Mouse (Mus musculus): ENCODE results near the gene Naa30. TPM values are rescaled to one million over a fixed set of nuclear protein-coding genes. Genes with fewer than 3 reads are reported as not detected.

Gene Naa30
- polyA plus RNA-seq, 1 experiment from 2014 or later: 16.3 TPM

DNA sequence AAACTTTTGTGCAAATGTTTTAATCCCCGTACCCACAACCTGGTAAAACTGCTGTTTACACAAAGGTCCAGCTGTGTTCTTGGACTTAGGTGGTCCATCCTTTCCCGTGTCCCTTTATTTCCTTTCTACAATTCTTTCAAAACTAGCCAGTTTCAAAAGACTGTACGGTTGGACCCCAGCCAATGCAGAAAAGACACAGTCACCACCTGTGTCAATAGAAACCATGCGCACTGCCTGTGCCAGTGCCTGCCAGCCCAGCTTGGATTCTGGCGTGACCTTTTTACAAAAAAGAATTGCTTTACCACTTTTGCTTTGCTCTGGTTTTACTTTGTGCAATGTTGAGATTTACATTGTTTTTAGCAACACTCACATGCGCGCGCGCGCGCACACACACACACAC is 55.0 kb downstream of the Naa30 start:
- H3K27me3 ChIP-seq (replicated peaks): no peaks in the 10 kb centered on the region
- H3K36me3 ChIP-seq: no peaks in the 10 kb centered on the region
- no peak for ATAC-seq (ENCODE audit: insufficient number of reproducible peaks, low FRiP score)
- H3K9me3 ChIP-seq (replicated peaks): no peaks in the 10 kb centered on the region
- no peak overlapping the region for H3K4me3 ChIP-seq
- H3K4me1 ChIP-seq (replicated peaks): no peaks in the 10 kb centered on the region
- WGBS: 86% methylated on average over 11 of the region's 11 CpGs
- H3K9ac ChIP-seq: no peak overlapping the region
- H3K4me2 ChIP-seq: no peak overlapping the region
- no peak overlapping the region for H3K27ac ChIP-seq (ENCODE audit: poor library complexity, severe bottlenecking)

DNA sequence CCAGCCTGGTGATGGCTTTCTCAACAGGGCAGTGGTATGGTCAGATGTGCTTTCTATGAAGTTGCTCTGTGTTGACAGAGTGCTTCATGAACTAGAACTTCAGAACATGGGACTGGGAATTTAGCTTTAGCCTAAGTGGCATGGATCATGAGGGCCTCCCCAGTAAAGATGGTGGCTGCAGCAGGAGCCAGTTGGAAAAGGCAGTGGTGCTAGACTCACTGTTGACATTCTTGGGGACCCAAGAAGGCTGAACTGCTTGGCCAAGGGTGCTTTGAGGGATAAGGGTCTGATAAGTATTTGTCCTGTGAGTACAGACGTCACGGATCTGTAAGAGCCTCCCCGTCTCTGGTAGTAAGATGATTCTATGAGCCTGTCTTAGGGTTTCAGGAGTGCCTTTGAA is 59.8 kb downstream of the Naa30 start:
- Histone ChIP-seq H3K4me3 (no peak overlapping the region), H3K9ac (no peak overlapping the region), H3K27ac (ENCODE audit: poor library complexity, severe bottlenecking) (no peak overlapping the region), H3K27me3 (replicated peaks) (no peaks in the 10 kb centered on the region), H3K4me2 (no peak overlapping the region), H3K9me3 (replicated peaks) (no peaks in the 10 kb centered on the region), H3K4me1 (replicated peaks) (no peaks in the 10 kb centered on the region), H3K36me3 (no peaks in the 10 kb centered on the region)
- no peak for ATAC-seq (ENCODE audit: insufficient number of reproducible peaks, low FRiP score)
- WGBS: 74% methylated on average over 3 of the region's 3 CpGs

GRCm38 (mm10) chr14:49234788-49235515 is 62.9 kb downstream of the Naa30 start:
- H3K36me3 ChIP-seq: no peaks in the 10 kb centered on the region
- H3K4me3 ChIP-seq: no peak overlapping the region
- 47% methylated on average over 9 of the region's 9 CpGs for WGBS
- no peak overlapping the region for H3K27ac ChIP-seq (ENCODE audit: poor library complexity, severe bottlenecking)
- H3K4me2 ChIP-seq: no peak overlapping the region
- H3K9ac ChIP-seq: no peak overlapping the region
- no peaks in the 10 kb centered on the region for H3K27me3 ChIP-seq (replicated peaks)
- ATAC-seq (ENCODE audit: insufficient number of reproducible peaks, low FRiP score): no peak
- no peaks in the 10 kb centered on the region for H3K9me3 ChIP-seq (replicated peaks)
- H3K4me1 ChIP-seq (replicated peaks): no peaks in the 10 kb centered on the region

- no peaks in the 10 kb centered on the region for H3K4me1 ChIP-seq (replicated peaks)
- H3K9me3 ChIP-seq (replicated peaks): no peaks in the 10 kb centered on the region
- H3K4me2 ChIP-seq: no peak overlapping the region
- ATAC-seq (ENCODE audit: insufficient number of reproducible peaks, low FRiP score): 0 out of 2 replicates have a peak, but pooled peaks have one; percentile 18
- no peaks in the 10 kb centered on the region for H3K36me3 ChIP-seq
- no peak overlapping the region for H3K9ac ChIP-seq
- 30% methylated on average over 11 of the region's 11 CpGs for WGBS
- no peak overlapping the region for H3K27ac ChIP-seq (ENCODE audit: poor library complexity, severe bottlenecking)
- no peak overlapping the region for H3K4me3 ChIP-seq
- no peaks in the 10 kb centered on the region for H3K27me3 ChIP-seq (replicated peaks)
These were observed 66.2 kb downstream of the Naa30 start for GRCm38 (mm10) chr14:49238206-49238605.

Other genes starting within 250 kb of the Naa30 start
- gene Ap5m1, start 106.1 kb upstream of the Naa30 start, polyA plus RNA-seq (2016; fragmentation: Nextera tagmentation; extraction: Ambion mirVana): 23.1 and 25.1 TPM in 2 replicates
- gene Exoc5, start 105.6 kb upstream of the Naa30 start, polyA plus RNA-seq (2016; fragmentation: Nextera tagmentation; extraction: Ambion mirVana): 45.5 and 47.1 TPM in 2 replicates
- gene ccdc198, start 73.2 kb downstream of the Naa30 start, polyA plus RNA-seq (2016; fragmentation: Nextera tagmentation; extraction: Ambion mirVana): 0.10 TPM in 2 replicates